Mouse (Mus musculus): Measurements from ENCODE around the gene Fntb.
A peak's percentile ranks its signal among the peaks of the same experiment; 100 is the strongest.
"Not testable (repeated sequence)": the region's sequence is repeated elsewhere in the genome, so short reads cannot be mapped to it uniquely, and the experiment has no call there.

Fntb gene

GRCm38 (mm10) chr12:76765354-76765851, at the start of gene Fntb, which contains the start of gene Churc1:
TSS of gene Fntb (plus strand) at chr12:76765589.
TSS of gene Churc1 (plus strand) at chr12:76765538.
- peak; percentile 90 for DNase-seq

DNA sequence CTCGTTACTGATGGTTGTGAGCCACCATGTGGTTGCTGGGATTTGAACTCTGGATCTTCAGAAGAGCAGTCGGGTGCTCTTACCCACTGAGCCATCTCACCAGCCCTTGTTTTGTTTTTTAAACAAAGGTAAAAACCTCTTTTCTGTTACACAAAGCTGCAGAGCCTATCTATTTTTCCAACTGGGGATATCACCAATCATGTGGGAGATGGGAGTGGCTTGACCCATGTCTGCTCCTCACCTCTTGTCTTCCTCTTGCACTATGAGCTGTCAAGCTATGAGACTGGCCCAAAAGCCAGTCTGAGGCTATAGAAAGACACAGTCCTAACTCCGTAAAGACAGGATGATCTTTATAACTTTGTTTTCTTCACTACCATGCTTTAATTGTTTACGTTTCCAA, 47.0 kb upstream of the Fntb start:
- no peak for DNase-seq

- DNase-seq = no peak
Measured at GRCm38 (mm10) chr12:76720572-76720971, 44.8 kb upstream of the Fntb start.

GRCm38 (mm10) chr12:76722026-76722425, 43.4 kb upstream of the Fntb start:
- DNase-seq = no peak

GRCm38 (mm10) chr12:76727955-76728354, 37.4 kb upstream of the Fntb start:
- DNase-seq = no peak

DNA sequence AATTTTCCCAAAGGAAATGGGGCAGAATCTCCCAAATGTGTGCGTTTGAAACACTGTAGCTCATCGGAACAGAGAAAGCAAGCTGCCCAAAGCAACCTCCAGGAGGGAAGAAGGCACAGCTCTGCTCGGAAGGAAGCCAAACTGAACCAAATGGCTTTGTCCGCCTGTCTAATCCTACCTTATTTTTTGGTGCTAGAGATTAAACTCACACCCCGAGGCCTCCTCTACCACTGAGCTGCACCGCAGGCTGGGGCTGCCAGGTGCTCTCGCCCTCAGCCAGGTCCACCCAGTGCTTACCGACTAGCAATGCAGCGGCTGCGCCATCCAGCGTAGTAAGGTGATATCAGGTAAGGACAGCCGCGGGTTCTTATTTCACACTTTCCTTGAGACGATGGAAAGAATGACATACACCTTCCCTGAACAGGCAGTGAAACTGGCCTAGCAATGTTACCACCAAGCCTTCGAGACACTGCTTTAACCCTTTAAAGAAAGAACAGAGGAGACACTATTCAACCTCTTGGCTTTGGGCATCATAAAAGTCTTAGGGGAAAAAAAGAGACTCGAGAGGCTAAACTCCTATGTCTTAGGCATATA, 14.4 kb upstream of the Fntb start:
- no peak for DNase-seq

GRCm38 (mm10) chr12:76752652-76753318, 12.6 kb upstream of the Fntb start:
- no peak for DNase-seq

DNA sequence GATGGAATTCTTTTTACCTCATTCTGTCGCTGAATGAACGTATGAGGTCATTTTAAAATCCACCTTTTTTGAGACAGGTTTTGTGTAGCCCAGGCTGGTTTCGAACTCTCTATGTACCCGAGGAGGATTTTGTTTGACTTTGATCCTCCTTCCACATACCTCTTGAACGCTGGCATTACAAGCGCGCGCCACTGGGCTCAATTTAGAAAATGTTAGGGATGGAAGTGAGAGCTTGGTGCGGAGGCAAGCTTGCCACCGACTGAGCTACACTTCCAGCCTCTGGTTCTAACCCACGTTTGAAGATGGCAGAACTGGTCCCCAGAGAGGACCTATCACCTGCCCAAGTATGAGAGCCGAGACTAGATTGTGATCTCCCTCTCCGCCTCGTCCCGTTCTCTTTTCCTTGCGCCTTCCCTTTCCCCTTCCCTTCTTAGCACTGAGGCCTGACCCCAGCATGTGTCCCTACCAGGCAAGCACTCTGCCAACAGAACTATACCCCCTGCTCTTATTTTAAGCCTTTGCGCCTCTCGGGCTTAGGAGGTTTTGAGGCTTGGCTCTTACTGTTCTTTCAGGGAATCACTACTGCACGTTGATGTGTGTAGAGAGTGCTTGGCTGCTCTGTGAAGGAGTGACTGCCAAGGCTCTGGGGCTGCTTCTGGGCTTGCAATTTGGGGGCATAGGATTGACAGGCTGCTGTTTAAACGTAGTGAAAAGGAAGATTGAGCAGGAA, 677 bp downstream of the Fntb start:
- no peak for DNase-seq

DNA sequence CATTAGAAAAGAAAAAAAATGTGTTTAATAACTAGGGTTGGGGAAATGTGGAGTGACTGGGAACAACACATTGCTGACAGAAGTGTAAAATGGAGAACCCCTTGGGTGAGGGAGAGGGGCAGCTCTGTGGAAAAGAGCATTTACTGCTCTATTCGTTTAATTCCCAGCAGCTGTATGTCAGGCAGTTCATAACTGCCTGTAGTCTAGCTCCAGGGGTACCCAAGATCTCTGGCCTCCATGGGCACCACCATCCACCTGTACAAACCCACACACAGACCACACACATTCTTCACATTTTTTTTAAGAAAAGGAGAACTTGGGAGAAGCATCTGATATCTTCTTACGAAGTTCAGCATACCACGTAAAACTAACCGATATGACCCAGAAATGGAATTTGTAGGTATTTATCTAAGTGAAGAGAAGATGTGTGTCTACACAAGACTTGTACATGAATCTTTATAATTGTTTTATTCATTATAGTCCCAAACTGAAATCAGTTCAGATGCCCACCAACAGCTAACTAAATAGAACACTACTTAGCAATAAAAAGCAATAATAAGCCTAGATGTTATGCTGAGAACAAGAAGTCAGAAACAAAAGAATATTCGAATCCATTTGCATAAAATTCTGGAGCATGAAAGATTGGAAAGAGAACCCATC, 5.6 kb downstream of the Fntb start:
- no peak for DNase-seq

- DNase-seq = no peak
Measured at GRCm38 (mm10) chr12:76771540-76771939, 6.2 kb downstream of the Fntb start.

DNA sequence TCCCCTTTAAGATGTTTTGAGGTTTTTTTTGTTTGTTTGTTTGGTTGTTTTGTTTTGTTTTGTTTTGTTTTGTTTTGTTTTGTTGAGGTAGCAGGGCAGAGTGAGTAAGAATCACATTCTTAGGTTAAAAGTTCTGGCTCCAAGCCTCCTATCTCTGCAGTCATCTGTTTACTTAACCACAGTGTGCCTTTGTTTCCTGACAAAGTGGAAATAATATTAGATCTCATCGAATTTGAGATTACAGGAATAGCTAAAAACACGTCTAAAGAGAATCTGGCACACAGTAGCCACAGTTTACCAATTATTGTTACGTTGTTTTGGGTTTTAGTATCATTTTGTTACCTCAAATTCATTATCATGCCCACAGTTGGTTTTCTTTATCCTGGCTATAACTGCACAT, 9.3 kb downstream of the Fntb start:
- no peak for DNase-seq

GRCm38 (mm10) chr12:76775132-76775531, 9.7 kb downstream of the Fntb start:
- DNase-seq = no peak

GRCm38 (mm10) chr12:76776898-76777297, 11.5 kb downstream of the Fntb start:
- no peak for DNase-seq

DNA sequence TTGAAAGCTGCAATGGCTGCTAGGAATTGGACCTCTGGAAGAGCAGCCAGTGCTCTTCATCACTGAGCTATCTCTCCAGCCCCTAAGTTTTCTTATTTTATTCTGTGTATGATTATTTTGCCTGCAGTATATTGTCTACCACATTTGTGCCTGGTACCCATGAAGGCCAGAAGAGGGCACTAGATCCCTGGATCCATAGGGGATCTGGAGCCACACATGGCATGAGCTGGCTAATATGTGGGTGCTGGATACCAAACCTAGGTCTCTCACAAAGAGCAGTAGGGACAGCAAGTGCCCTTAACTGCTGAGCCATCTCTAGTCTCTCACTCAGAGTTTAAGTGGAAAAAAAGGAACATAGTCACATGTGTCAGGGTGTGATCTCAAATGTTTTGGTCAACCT, 12.5 kb downstream of the Fntb start:
- DNase-seq = no peak

DNA sequence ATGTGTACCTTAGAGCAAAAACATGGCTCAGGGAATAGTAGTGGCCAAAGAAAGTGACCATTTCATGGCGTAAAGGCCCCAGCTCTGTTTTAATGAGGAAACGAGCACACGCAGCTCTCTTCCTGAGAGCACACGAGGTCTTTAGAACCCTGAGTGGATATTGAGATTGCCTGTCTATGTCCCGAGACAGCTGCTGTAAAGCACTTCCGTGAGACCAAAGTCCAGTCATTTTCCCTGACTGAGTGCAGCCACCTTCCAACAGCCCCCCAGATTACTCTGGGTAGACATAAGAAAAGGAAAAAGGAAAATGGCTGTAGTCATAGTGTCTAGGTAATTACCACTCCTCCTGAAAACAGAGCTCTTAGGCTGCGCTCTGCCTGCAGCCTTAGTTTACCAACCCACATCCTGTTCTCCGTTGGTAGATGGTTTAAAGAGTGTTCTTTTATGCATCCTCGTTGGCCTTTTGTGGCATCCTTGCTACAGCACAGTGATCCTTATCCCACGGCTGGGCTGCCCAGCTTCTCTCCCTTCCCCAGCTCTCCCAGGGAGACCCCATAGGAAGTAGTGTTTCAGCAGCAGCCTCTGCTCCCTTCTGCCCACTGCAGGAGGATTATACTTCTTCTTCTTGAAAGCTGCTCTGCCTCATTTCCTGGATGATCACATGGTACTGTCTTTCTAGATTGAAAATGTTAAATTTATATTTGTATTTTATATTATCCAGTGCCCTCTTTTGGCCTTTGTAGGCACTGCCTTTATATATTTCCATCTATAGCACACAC, 13.1 kb downstream of the Fntb start:
- no peak for DNase-seq

GRCm38 (mm10) chr12:76779951-76780350, 14.6 kb downstream of the Fntb start:
- DNase-seq = no peak

DNA sequence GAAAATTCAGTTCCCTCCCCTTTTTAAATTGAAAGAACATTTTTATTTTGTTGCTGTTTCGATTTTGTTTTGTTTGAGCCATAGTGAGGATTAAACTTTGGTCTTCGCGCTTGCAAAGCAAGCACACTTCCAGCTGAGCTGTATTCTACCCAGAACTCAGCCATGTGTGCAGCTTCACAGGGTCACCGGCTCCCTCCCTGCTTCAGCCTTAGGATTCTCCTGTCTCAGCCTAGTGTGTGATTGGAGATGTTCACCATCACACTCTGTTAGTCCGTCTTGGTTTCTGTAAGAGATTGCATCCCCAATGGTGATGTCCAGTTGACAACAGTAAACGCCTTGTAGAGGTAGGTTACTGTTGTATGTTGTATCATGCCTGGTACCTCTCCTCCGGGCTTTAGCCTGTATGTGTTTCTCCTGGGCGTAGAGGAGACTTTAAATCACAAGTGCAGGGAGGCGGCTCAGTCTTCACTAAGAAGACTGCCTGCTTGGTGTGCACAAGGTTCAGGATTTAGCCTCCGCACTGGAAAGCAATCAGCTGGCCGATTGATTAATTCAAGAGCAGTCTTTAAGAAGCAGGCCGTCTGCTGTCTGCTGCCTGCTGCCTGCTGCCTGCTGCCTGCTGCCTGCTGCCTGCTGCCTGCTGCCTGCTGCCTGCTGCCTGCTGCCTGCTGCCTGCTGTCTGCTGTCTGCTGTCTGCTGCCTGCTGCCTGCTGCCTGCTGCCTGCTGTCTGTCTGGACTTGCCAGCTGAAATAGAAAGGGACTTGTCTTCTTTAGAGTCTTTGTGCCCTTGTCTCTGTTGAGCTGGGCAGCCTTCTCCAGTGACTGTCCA, 15.5 kb downstream of the Fntb start:
- no peak for DNase-seq

DNA sequence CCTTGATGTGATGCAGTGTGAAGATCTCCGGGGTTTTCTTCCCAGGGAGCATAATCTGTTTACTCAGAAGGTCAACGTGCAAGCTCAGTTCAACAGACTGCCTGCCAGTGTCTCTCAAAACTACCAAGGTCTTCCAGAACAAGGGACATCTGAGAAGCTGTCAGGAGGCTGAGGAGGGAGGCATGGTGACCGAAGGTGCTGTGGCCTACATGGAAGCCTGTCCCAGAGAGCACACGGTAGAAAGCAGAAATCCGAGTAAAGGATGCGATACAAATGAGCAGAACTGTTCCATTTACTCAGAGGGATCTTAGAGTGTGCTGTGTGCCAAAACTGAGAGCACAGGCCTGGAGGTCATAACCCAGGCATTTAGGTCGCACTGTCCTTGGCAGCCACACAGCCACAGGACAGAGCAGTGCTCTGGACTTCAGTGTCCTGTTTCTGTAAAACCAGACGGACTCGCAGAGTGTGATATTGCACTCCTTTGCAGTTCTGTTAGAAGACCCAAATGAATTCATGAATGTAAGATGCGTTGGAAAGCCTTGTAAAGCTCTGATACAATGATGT, 18.7 kb downstream of the Fntb start:
- no peak for DNase-seq

DNA sequence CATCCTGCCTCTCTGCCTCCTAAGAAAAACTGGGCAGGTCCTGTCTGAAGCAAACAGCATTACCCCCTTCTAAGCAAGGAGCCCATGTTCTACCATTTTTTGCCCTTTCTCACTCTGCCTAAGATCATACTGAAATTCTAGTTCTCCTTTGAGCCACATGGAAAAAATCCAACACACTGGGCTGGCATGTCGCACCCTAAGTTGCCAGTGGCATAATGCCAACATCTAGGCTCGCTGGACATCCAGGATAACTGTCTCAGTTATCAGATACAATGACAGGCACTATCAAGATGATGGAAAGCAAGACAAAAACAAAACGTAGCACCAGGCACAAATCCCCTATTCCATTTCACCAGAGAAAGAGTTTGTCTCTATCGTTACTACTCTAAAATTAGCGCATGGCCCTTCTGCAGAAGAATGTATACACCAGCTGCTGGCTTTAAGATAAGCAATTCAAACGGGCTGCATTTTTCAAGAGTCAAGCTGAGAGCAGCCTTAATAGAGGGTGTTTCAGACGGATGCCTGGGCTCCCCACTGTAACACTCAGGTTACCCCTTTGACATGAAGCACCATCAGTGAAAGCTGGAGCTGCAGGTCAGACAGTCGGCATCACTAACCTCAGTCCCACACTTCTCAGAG, 25.2 kb downstream of the Fntb start:
- DNase-seq = no peak

DNA sequence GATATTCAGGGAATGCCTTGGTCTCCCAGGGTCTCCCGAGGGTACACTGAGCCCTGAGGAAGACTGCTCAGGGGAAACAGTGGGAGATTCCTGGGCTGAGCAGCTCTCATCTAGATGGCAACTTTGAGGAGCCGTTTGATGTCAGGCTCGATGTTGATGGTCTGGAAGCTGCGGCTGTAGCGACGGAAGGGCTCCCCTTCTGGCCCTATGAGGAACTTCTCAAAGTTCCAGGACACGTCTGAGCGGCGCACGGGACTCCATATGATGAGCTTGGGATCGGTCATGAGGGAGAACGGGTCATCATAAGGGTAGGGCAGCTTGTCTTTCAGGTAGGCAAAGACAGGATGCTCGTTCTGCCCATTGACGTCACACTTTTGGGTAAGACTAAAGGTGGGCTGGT, 27.2 kb downstream of the Fntb start:
- not testable (repeated sequence) for DNase-seq

- no peak for DNase-seq
Measured at GRCm38 (mm10) chr12:76795350-76795749, 30.0 kb downstream of the Fntb start, which contains the start of gene Gpx2. TSS of gene Gpx2 (minus strand) at chr12:76795554.

All from kidney, adult 11 months (tissue).